22 mouse cellular contexts compared by ENCODE assay signal in genomic region chr3:54424146-54424545, GRCm38 (mm10).
DNase-seq lines count a peak whose midpoint lies in the region; ATAC-seq and TF ChIP-seq lines count a peak whose summit lies in the region.
"Had no signal": no experiment of that assay in that cellular context is flagged by ENCODE, and none has a peak within 500 bp of the region (broad histone marks: within the 10 kb centered on the region; RNA-seq: fewer than 3 reads in every experiment).

No protein-coding gene starts in this region.

- no peak for TF ChIP-seq POLR2A in olfactory bulb, adult 2 months (IDR thresholded peaks at IDR 0.05; ENCODE audit: insufficient read depth, low read depth, low read length)

- H3K9ac ChIP-seq in midbrain, embryonic 13.5 days (replicated peaks), result no peak overlapping the region
- H3K9ac ChIP-seq: forebrain, embryonic 13.5 days; hindbrain, embryonic 12.5 days; hindbrain, embryonic 15.5 days; intestine, embryonic 15.5 days had no signal

- H3K36me3 ChIP-seq in heart, embryonic 10.5 days, result no peaks in the 10 kb centered on the region
- H3K36me3 ChIP-seq in midbrain, embryonic 13.5 days, result no peaks in the 10 kb centered on the region
- H3K36me3 ChIP-seq: forebrain, embryonic 10.5 days; hindbrain, embryonic 12.5 days; hindbrain, embryonic 15.5 days; intestine, embryonic 15.5 days had no signal

- H3K27ac ChIP-seq in heart, embryonic 10.5 days, result peak overlapping the region; percentile 22; the same call in 1 of the 2 replicates
- H3K27ac ChIP-seq in olfactory bulb, adult 2 months (ENCODE audit: insufficient read depth, low read depth, low read length), result peak overlapping the region; percentile 82; the same call in 1 of the 2 replicates
- no peak overlapping the region for H3K27ac ChIP-seq in midbrain, embryonic 13.5 days
- H3K27ac ChIP-seq: forebrain, embryonic 10.5 days; forebrain, embryonic 13.5 days; hindbrain, embryonic 12.5 days; hindbrain, embryonic 15.5 days; intestine, embryonic 15.5 days had no signal

- H3K4me3 ChIP-seq in heart, embryonic 10.5 days, result no peak overlapping the region
- no peak overlapping the region for H3K4me3 ChIP-seq in olfactory bulb, adult 2 months (ENCODE audit: insufficient read depth, low read depth, low read length)
- H3K4me3 ChIP-seq in midbrain, embryonic 13.5 days (replicated peaks), result no peak overlapping the region
- H3K4me3 ChIP-seq: forebrain, embryonic 10.5 days; forebrain, embryonic 13.5 days; hindbrain, embryonic 12.5 days; hindbrain, embryonic 15.5 days; intestine, embryonic 15.5 days had no signal

- no peaks in the 10 kb centered on the region for H3K9me3 ChIP-seq in heart, embryonic 10.5 days
- H3K9me3 ChIP-seq in midbrain, embryonic 13.5 days, result no peaks in the 10 kb centered on the region
- H3K9me3 ChIP-seq: forebrain, embryonic 10.5 days; forebrain, embryonic 13.5 days; hindbrain, embryonic 12.5 days; hindbrain, embryonic 15.5 days; intestine, embryonic 15.5 days had no signal

- no peak for TF ChIP-seq CTCF in olfactory bulb, adult 2 months (IDR thresholded peaks at IDR 0.05; ENCODE audit: insufficient read depth, low read depth, low read length)

- H3K4me2 ChIP-seq in midbrain, embryonic 13.5 days (replicated peaks), result no peak overlapping the region
- H3K4me2 ChIP-seq: forebrain, embryonic 13.5 days; hindbrain, embryonic 12.5 days; hindbrain, embryonic 15.5 days; intestine, embryonic 15.5 days had no signal

- no peak for ATAC-seq in midbrain, embryonic 13.5 days
- ATAC-seq: CD4-positive, CD25-positive, alpha-beta regulatory T cell, adult 4 months; forebrain, embryonic 13.5 days; forebrain, embryonic 16.5 days; intestine, embryonic 15.5 days had no signal

- no peaks in the 10 kb centered on the region for H3K4me1 ChIP-seq in heart, embryonic 10.5 days
- H3K4me1 ChIP-seq in olfactory bulb, adult 2 months (ENCODE audit: control insufficient read depth, insufficient read depth, low read length), result no peaks in the 10 kb centered on the region
- H3K4me1 ChIP-seq in midbrain, embryonic 13.5 days (replicated peaks), result no peaks in the 10 kb centered on the region
- H3K4me1 ChIP-seq: forebrain, embryonic 10.5 days; forebrain, embryonic 13.5 days; hindbrain, embryonic 12.5 days; hindbrain, embryonic 15.5 days had no signal

- 60% methylated on average over 4 of the region's 4 CpGs for WGBS in heart, embryonic 10.5 days
- 37% methylated on average over 4 of the region's 4 CpGs for WGBS in olfactory bulb, adult 2 months
- 89% methylated on average over 4 of the region's 4 CpGs for WGBS in midbrain, embryonic 13.5 days

- DNase-seq in heart, embryonic 10.5 days (ENCODE audit: low spot score), result no peak
- DNase-seq in heart, adult 8-10 months (ENCODE audit: low spot score), result no peak
- DNase-seq in left cerebral cortex, adult 11 months (ENCODE audit: low spot score), result peak; percentile 2
- DNase-seq in left cerebral cortex, postnatal 10 days (ENCODE audit: extremely low spot score in 1 of 2, low spot score in 2 of 2), result no peak
- DNase-seq in brain, adult 2 months (ENCODE audit: low read depth, low spot score), result peak; percentile 66
- DNase-seq: adrenal gland, adult 2 months; adrenal gland, postnatal 14 days; cerebellum, adult 11-12 months; cerebellum, adult 9-10 months; cerebellum, postnatal 14 days; gastrocnemius, postnatal 25 days; heart, postnatal 10 days; kidney, adult 11 months had no signal

- intact Hi-C loops in left cerebral cortex, postnatal 10 days (cut with DNase I), result no loop called here

- H3K27me3 ChIP-seq in heart, embryonic 10.5 days (ENCODE audit: insufficient read depth, poor library complexity, severe bottlenecking), result no peaks in the 10 kb centered on the region
- no peaks in the 10 kb centered on the region for H3K27me3 ChIP-seq in midbrain, embryonic 13.5 days
- H3K27me3 ChIP-seq: forebrain, embryonic 13.5 days; hindbrain, embryonic 12.5 days; hindbrain, embryonic 15.5 days; intestine, embryonic 15.5 days had no signal

Comparison
In these comparisons a context has a peak if more than half of its experiments do, and no peak if none do; other contexts are left out.
1. DNase-seq: peak in left cerebral cortex, adult 11 months (single experiment) and brain, adult 2 months (single experiment); none in heart, embryonic 10.5 days (single experiment), heart, adult 8-10 months (single experiment) and left cerebral cortex, postnatal 10 days (0 of 2).